Mouse (Mus musculus) CD4-positive, CD25-positive, alpha-beta regulatory T cell, adult 2 months (primary cell): Measurements from ENCODE around the gene Cbr2.

Experiments
- DNase-seq: peaks from one replicate; pipeline ENCODE4 v3.0.0-alpha.2; 2012; ENCODE audit warnings: low read depth, low spot score

The Cbr2 gene

DNA sequence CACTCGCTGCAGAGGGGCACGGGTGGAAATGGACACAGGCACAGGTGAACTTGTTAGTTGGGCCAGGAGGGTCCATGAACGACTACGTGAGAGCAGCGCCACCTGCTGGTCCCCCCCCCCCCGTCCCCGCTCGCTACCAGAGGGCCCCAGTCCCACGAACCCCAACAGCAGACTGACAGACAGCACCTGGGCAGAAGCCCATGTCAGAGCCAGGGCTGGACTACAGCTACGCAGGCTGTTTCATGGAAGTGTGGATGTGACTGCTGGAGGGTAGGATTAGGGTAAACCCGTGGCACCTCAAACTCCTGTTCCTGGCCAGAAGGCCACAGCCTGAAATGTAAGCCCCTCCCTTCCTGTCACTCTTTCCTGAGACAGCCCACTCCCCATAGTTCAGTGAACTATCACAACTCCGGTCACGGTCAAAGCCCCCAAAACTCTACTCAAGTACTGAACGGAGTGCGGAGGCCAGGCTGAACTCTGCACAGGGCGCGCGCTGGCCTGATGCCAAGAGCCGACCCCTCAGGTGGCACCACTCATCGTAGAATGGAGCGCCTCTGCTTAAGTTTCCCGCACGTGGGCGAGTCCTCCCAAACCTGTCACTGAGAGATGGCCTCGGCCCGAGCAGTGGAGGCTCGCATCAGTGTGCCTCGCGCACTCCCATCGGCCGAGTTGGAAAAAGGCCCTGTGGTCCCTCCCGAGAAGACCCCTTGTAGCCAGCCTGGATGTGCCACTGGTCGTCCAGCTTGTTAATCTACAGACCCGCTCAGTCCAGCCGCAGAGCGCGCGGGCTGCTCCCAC is 18.9 kb downstream of the Cbr2 start:
- peak; percentile 87 for DNase-seq

- DNase-seq, result no peak
Measured at GRCm38 (mm10) chr11:120711980-120712604, 19.8 kb downstream of the Cbr2 start.

- DNase-seq, result no peak
Measured at GRCm38 (mm10) chr11:120710672-120711071, 21.2 kb downstream of the Cbr2 start.

GRCm38 (mm10) chr11:120709551-120709950 is 22.4 kb downstream of the Cbr2 start:
- DNase-seq, result no peak

DNA sequence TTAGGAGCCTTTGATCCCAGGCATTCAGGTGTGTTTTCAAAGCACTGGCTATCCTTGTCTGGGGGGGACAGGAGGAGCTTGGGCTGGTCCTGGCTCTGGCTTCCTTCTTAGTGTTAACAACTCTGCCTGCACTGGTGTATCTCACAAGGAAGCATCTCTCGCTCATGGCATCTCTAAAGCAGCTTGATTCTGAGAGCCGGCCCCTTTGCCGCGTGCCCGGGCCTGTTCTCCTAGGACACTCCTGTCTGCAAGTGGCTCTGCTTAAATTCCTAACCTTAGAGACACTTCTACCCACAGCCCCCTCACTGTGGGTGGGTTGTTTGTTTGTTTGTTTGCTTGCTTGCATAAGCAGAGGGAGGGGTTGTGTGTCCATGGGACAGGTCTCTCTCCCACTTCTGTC is 23.9 kb downstream of the Cbr2 start:
- no peak for DNase-seq

GRCm38 (mm10) chr11:120707225-120707624 is 24.7 kb downstream of the Cbr2 start:
- no peak for DNase-seq

DNA sequence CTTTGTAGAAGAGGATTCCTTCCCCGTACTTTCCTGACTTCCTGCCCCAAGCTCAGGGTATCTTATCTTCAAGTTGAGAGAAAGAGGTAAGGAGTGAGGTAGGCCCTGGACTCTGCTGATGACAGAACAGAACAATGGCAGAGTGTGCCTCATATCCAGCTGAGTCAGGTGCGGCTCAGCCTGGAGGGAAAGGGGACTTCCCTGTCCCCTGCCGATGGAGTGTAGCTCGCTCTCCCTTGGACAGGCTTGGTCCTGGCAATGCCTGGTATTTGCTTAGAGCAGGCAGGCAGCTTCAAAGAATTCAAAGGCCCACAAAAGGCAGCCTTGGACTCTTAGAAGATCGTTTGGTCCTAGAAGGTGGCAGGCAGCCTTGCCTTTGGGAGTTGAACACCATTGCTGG is 25.8 kb downstream of the Cbr2 start:
- DNase-seq, result no peak

GRCm38 (mm10) chr11:120704486-120705325 is 27.2 kb downstream of the Cbr2 start:
- no peak for DNase-seq

- no peak for DNase-seq
Measured at GRCm38 (mm10) chr11:120703696-120704454, 28.0 kb downstream of the Cbr2 start.

- DNase-seq, result no peak
Measured at GRCm38 (mm10) chr11:120697741-120698140, 34.2 kb downstream of the Cbr2 start.

- DNase-seq, result peak; percentile 27
Measured at GRCm38 (mm10) chr11:120696568-120696967, 35.3 kb downstream of the Cbr2 start.

DNA sequence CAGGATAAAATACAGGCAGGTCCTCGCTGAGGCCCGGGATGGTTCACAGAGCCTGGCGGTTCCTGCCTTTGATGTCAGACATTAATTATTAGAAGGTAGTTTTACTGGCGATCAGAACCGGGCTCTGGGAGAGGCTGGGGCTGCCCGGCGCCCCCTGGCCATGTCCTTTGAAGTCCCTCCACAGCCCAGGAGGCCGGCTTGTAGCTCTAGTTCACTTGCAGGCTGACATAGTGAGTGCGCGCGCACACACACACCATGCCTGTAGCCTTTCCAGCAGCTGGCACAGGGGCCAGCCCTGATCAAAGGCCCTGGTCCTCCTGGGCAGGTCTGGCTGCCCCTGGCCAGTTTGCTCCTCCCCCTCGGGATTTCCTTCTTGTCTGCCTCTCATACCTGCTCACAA is 36.3 kb downstream of the Cbr2 start:
- DNase-seq, result no peak

GRCm38 (mm10) chr11:120695184-120695583 is 36.7 kb downstream of the Cbr2 start:
- no peak for DNase-seq

- no peak for DNase-seq
Measured at GRCm38 (mm10) chr11:120693461-120693860, 38.5 kb downstream of the Cbr2 start.

- DNase-seq, result no peak
Measured at GRCm38 (mm10) chr11:120692471-120693011, 39.4 kb downstream of the Cbr2 start.

DNA sequence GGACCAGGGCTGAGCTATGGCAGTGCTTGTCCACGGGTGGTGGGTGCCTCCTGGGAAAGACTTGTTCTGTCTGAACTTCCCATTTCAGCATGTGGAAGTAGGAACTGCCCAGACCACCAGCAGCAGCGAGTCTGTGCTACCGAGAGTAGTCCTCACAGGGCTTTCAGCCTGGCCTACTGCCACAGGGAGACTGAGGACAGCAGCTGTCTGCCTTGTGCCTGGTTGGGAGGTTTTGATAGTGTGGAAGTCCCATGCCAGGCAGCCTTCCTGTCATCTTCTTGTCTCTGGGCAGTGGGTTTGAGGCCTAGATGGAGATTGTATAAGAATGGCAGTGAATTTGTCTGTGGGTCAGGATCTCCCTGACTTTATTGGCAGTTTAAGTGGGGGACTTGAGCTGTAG is 42.5 kb downstream of the Cbr2 start:
- no peak for DNase-seq

DNA sequence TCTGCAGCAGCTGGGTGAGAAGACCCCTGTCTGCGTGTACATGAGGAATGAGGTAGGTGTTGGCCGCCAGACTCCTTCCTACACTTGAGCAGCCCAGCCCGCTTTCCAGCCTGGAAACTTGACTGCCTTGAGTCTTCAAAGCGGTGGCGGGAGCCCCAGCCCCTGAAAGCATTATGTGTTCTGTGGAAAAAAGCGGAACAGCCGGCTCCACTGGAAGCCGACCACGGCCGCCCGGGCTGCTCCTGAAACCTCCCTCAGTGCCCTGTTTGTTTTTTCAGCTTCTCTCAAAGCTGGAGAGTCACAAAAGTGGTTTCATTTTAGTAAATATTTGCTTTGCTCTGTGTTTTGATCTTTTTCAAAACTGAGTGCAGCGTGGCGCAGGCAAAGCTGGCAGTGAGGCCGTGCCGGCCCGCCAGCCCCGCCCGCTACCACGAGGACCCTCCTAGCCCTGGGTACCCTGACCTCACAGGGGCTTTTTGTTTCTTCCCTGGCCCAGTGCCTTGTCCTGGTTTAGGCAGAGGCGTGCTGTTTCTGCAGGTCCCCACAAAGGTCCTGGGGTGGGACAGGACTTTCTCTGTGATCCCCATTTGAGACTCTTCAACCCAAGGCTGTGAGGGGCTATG is 45.2 kb downstream of the Cbr2 start:
- no peak for DNase-seq

GRCm38 (mm10) chr11:120684660-120685059 is 47.3 kb downstream of the Cbr2 start:
- no peak for DNase-seq

GRCm38 (mm10) chr11:120684086-120684485 is 47.8 kb downstream of the Cbr2 start:
- no peak for DNase-seq

DNA sequence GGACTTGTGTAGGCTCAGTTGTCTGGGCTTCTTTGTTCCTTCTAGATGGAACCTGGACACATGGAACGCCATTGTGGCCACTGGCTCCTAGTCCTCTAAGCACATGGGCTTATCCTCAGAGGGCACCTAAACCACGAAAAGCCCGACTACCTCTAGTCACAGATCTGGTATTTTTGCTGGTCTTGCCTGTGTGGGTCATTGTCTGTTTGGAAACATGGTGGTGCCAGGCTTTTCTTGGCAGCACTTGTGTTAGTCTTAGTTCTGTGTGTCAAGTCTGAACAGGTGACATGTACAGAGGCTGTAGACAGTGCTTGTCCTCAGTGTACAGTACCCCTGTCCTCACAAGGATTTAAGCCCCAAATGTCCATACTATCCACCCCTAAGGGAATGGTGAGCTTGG is 48.4 kb downstream of the Cbr2 start:
- no peak for DNase-seq

DNA sequence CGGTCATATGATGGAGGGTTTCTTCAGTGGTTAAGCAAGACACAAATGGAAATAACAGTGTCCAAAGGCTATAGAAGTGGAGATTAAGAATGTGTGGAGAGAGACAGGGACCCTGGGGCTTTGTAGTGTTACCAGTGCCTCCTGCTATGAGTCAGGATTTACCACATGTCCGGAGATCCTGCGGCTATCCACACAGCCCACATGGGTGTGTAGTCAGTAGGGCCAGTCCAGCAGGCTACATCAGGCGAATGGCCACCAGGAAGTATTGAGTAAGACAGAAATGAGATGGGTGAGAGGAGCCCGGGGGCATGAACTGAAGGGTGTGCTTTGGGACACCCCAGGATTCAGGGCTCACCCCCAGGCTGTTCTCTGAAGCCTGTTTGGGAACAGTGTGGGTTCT is 49.2 kb downstream of the Cbr2 start:
- DNase-seq, result no peak
